Mouse (Mus musculus): ENCODE data around the gene Kmt2e. TPM values are rescaled to one million over a fixed set of nuclear protein-coding genes. Genes with fewer than 3 reads are reported as not detected.

Kmt2e gene
- polyA plus RNA-seq, 1 experiment = 44.7 TPM

DNA sequence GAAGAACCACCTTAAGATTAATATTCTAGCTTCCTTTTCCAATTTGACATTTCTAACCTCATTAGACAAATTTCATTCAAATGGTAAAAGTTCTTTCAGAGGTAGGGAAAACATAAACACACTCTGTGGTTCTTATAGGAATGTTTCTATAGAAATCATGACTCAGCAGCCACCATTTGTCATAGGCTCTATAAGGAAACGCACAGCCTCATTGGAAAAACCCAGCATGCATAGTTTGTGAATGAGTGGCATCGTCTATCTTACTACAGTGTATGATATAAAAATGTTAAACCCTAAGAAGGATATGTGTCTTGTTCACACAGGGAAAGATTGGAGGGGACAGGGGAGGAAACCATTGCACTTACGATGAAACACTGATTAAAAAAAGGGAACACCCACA lies 71.3 kb downstream of the Kmt2e start:
- TF ChIP-seq POLR2A (IDR thresholded peaks at IDR 0.05; ENCODE audit: extremely low read depth, insufficient read depth, low read length) (no peak), CTCF (IDR thresholded peaks at IDR 0.05; ENCODE audit: extremely low read depth, insufficient read depth, low read length) (no peak)
- no peak overlapping the region for H3K27ac ChIP-seq (ENCODE audit: insufficient read depth, low read length)
- no peaks in the 10 kb centered on the region; the same call in 1 of the 2 replicates for H3K4me1 ChIP-seq (ENCODE audit: control insufficient read depth, insufficient read depth, low read length)
- H3K4me3 ChIP-seq (ENCODE audit: insufficient read depth, low read length) = no peak overlapping the region

DNA sequence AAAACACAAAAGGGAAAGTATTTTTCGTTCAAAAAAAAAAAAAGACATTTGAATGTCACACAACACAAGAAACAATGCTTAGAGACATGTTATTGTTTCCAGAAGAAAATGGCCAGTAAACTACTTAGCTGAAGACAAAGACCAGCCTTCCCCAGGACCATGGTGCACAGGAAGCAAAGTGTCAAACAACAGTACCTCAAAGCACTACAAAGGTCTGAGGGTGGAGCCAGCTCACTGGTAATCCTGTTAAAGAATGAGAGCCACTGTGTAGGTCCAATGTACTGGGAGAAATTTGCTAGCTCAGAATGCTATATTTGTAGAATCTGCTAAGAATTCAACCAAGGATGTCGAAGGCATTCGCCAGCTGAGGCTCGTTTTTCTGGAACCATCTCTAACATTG lies 73.0 kb downstream of the Kmt2e start:
- H3K4me1 ChIP-seq (ENCODE audit: control insufficient read depth, insufficient read depth, low read length) = no peaks in the 10 kb centered on the region; the same call in 1 of the 2 replicates
- no peak overlapping the region for H3K4me3 ChIP-seq (ENCODE audit: insufficient read depth, low read length)
- TF ChIP-seq POLR2A (IDR thresholded peaks at IDR 0.05; ENCODE audit: extremely low read depth, insufficient read depth, low read length) = no peak
- no peak overlapping the region for H3K27ac ChIP-seq (ENCODE audit: insufficient read depth, low read length)

- no peak for TF ChIP-seq POLR2A (IDR thresholded peaks at IDR 0.05; ENCODE audit: extremely low read depth, insufficient read depth, low read length)
- TF ChIP-seq CTCF (IDR thresholded peaks at IDR 0.05; ENCODE audit: extremely low read depth, insufficient read depth, low read length) = no peak
- Histone ChIP-seq H3K27ac (ENCODE audit: insufficient read depth, low read length) (no peak overlapping the region), H3K4me1 (ENCODE audit: control insufficient read depth, insufficient read depth, low read length) (no peaks in the 10 kb centered on the region; the same call in 1 of the 2 replicates), H3K4me3 (ENCODE audit: insufficient read depth, low read length) (no peak overlapping the region)
These were observed 74.4 kb downstream of the Kmt2e start for GRCm38 (mm10) chr5:23508630-23509029.

GRCm38 (mm10) chr5:23511456-23511855 lies 77.2 kb downstream of the Kmt2e start:
- no peaks in the 10 kb centered on the region; the same call in 1 of the 2 replicates for H3K4me1 ChIP-seq (ENCODE audit: control insufficient read depth, insufficient read depth, low read length)
- H3K27ac ChIP-seq (ENCODE audit: insufficient read depth, low read length) = no peak overlapping the region
- no peak overlapping the region for H3K4me3 ChIP-seq (ENCODE audit: insufficient read depth, low read length)
- TF ChIP-seq POLR2A (IDR thresholded peaks at IDR 0.05; ENCODE audit: extremely low read depth, insufficient read depth, low read length) (no peak), CTCF (IDR thresholded peaks at IDR 0.05; ENCODE audit: extremely low read depth, insufficient read depth, low read length) (no peak)

DNA sequence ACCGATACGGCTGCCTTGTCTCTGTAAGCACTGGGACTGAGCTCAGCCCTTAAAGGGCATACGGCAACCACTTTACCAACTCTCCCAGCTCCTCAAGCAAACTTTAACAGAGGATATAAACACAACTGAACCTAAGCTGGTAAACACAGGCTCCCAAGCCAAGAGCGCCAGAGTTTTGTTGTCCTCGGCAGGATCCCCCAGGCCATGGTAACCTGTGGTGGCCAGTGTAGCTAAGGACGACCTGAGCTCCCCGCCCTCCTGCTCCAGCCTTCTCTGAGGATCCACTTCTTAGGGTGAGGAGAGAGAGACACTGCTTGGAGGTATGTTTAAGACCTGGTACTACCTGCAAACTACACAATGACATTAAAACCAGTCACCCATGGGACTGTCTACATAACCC lies 78.3 kb downstream of the Kmt2e start:
- TF ChIP-seq CTCF (IDR thresholded peaks at IDR 0.05; ENCODE audit: extremely low read depth, insufficient read depth, low read length) (no peak), POLR2A (IDR thresholded peaks at IDR 0.05; ENCODE audit: extremely low read depth, insufficient read depth, low read length) (no peak)
- no peaks in the 10 kb centered on the region; the same call in 1 of the 2 replicates for H3K4me1 ChIP-seq (ENCODE audit: control insufficient read depth, insufficient read depth, low read length)

DNA sequence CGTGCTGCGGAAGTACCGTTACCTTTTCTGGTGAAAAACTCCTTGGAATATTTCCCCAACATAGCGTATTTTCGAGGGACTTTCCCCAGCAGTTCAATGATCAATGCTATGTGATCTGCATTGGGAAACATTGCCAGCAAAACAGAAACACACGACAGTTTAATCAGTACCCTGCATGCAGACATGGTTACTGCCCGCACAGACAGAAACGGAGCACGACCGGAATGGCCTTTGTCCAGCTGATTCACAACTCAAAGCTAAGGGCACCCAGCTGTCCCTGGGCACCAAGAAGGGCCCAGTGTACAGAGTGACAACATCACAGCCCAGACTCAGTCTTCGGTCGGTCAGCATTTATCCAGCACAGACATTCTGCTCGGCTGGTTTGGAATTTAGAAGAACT lies 79.2 kb downstream of the Kmt2e start:
- no peak for TF ChIP-seq POLR2A (IDR thresholded peaks at IDR 0.05; ENCODE audit: extremely low read depth, insufficient read depth, low read length)
- Histone ChIP-seq H3K4me1 (ENCODE audit: control insufficient read depth, insufficient read depth, low read length) (no peaks in the 10 kb centered on the region; the same call in 1 of the 2 replicates), H3K4me3 (ENCODE audit: insufficient read depth, low read length) (no peak overlapping the region), H3K27ac (ENCODE audit: insufficient read depth, low read length) (no peak overlapping the region)

More for the DNA sequence above, 78.3 kb downstream of the Kmt2e start:
- no peak overlapping the region for H3K4me3 ChIP-seq (ENCODE audit: insufficient read depth, low read length)
- no peak overlapping the region for H3K27ac ChIP-seq (ENCODE audit: insufficient read depth, low read length)

DNA sequence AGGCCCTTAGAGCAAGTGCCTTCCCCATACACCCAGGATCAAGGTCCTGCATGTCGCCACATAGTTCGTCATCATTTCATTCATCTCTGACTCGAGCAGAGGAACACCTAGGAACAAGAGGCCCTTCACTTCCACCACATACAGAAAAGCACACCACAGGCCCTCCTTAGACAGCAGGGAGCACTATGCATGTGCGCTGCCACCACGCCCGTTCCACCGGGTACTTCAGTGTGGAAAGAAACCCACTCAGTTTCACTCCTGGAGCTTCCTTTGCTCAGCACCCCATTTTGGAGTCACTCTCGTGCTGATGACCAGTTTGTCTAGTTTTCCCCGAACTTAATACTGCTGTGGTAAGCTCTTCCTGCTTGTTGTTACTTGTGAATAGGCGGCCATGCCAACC lies 80.8 kb downstream of the Kmt2e start:
- TF ChIP-seq POLR2A (IDR thresholded peaks at IDR 0.05; ENCODE audit: extremely low read depth, insufficient read depth, low read length) (no peak), CTCF (IDR thresholded peaks at IDR 0.05; ENCODE audit: extremely low read depth, insufficient read depth, low read length) (no peak)
- Histone ChIP-seq H3K4me3 (ENCODE audit: insufficient read depth, low read length) (no peak overlapping the region), H3K4me1 (ENCODE audit: control insufficient read depth, insufficient read depth, low read length) (peaks cover 3% of the 10 kb centered on the region; the same call in 1 of the 2 replicates), H3K27ac (ENCODE audit: insufficient read depth, low read length) (no peak overlapping the region)

DNA sequence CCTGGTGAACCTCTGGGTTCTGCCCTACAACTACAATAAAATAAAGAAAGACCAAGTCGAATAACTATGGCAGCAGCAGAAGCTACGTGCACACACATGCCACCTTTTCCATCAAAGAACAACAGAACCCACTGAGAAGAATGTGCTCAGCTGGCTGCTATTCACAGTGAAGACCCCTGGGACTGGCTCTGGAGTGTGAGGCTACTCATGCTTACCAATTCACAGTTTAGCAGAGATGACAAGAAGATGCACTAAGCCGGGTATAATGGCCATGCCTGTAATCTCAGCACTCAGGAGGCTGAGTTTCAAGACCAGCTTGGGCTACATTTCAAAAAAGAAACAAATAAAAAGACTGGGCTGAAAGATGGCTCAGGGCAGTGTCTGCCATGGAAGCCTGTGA lies 82.7 kb downstream of the Kmt2e start:
- TF ChIP-seq CTCF (IDR thresholded peaks at IDR 0.05; ENCODE audit: extremely low read depth, insufficient read depth, low read length) (no peak), POLR2A (IDR thresholded peaks at IDR 0.05; ENCODE audit: extremely low read depth, insufficient read depth, low read length) (no peak)
- Histone ChIP-seq H3K27ac (ENCODE audit: insufficient read depth, low read length) (0 out of 2 replicates have a peak overlapping the region, but pooled peaks have one; percentile 7), H3K4me1 (ENCODE audit: control insufficient read depth, insufficient read depth, low read length) (peaks cover 3% of the 10 kb centered on the region; the same call in 1 of the 2 replicates), H3K4me3 (ENCODE audit: insufficient read depth, low read length) (no peak overlapping the region)

- TF ChIP-seq POLR2A (IDR thresholded peaks at IDR 0.05; ENCODE audit: extremely low read depth, insufficient read depth, low read length) (no peak), CTCF (IDR thresholded peaks at IDR 0.05; ENCODE audit: extremely low read depth, insufficient read depth, low read length) (no peak)
- peaks cover 5% of the 10 kb centered on the region; the same call in 1 of the 2 replicates for H3K4me1 ChIP-seq (ENCODE audit: control insufficient read depth, insufficient read depth, low read length)
- H3K27ac ChIP-seq (ENCODE audit: insufficient read depth, low read length) = peak overlapping the region; percentile 20; the same call in 1 of the 2 replicates
- H3K4me3 ChIP-seq (ENCODE audit: insufficient read depth, low read length) = no peak overlapping the region
These were observed 83.6 kb downstream of the Kmt2e start for GRCm38 (mm10) chr5:23517839-23518238.

DNA sequence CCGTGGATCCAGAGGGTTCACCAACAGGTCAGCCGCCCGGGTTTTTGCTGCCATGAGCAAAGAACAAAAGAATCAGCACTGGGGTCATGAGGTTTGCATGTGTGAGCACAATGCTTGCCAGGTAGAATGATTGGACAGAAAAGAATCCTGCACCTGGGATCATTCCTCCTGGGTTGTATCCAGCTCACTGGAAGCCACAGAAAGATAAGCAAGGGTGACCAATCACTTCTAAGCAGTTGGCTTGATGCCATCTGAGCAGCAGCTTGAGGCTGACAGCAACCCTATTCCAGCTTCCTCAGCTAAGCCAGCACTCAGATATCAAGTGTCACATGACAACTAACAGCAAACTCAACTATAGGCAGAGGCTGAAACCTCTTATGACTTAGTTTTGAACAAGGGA lies 84.4 kb downstream of the Kmt2e start:
- no peak overlapping the region for H3K4me3 ChIP-seq (ENCODE audit: insufficient read depth, low read length)
- peaks cover 5% of the 10 kb centered on the region; the same call in 1 of the 2 replicates for H3K4me1 ChIP-seq (ENCODE audit: control insufficient read depth, insufficient read depth, low read length)
- H3K27ac ChIP-seq (ENCODE audit: insufficient read depth, low read length) = no peak overlapping the region
- TF ChIP-seq POLR2A (IDR thresholded peaks at IDR 0.05; ENCODE audit: extremely low read depth, insufficient read depth, low read length) = no peak
- TF ChIP-seq CTCF (IDR thresholded peaks at IDR 0.05; ENCODE audit: extremely low read depth, insufficient read depth, low read length) = no peak
